Mouse (Mus musculus) natural killer cell, adult 2 months (primary cell): ENCODE results near the gene Trpc4ap.

Source experiments
- DNase-seq, 2 experiments: peaks; one replicate each; pipeline ENCODE4 v3.0.0; 2022; ENCODE audit warnings: low spot score in 2 of 2

Trpc4ap gene

GRCm38 (mm10) chr2:155641540-155642472 is 50.4 kb downstream of the Trpc4ap start:
- no peak for DNase-seq

- DNase-seq: no peak
These were observed 51.5 kb downstream of the Trpc4ap start for GRCm38 (mm10) chr2:155640656-155641055.

GRCm38 (mm10) chr2:155637411-155637810 is 54.8 kb downstream of the Trpc4ap start:
- DNase-seq: no peak

- no peak for DNase-seq
These were observed 55.3 kb downstream of the Trpc4ap start for GRCm38 (mm10) chr2:155636881-155637280.

- DNase-seq: no peak
These were observed 56.2 kb downstream of the Trpc4ap start for GRCm38 (mm10) chr2:155635961-155636360.

- no peak for DNase-seq
These were observed 57.6 kb downstream of the Trpc4ap start for GRCm38 (mm10) chr2:155634562-155634961.

- no peak for DNase-seq
These were observed 58.5 kb downstream of the Trpc4ap start for GRCm38 (mm10) chr2:155633731-155634130.

- DNase-seq: no peak
These were observed 59.1 kb downstream of the Trpc4ap start for GRCm38 (mm10) chr2:155633121-155633520.

- DNase-seq: no peak
These were observed 59.8 kb downstream of the Trpc4ap start for GRCm38 (mm10) chr2:155632138-155632936.

GRCm38 (mm10) chr2:155630590-155631416 is 61.4 kb downstream of the Trpc4ap start:
- DNase-seq: no peak

GRCm38 (mm10) chr2:155630153-155630552 is 62.0 kb downstream of the Trpc4ap start:
- DNase-seq: no peak

GRCm38 (mm10) chr2:155629231-155629661 is 62.9 kb downstream of the Trpc4ap start:
- DNase-seq: no peak

GRCm38 (mm10) chr2:155628519-155628918 is 63.7 kb downstream of the Trpc4ap start:
- no peak for DNase-seq

GRCm38 (mm10) chr2:155628112-155628511 is 64.1 kb downstream of the Trpc4ap start:
- DNase-seq: no peak

- peak; percentile 56 to 71 for DNase-seq
These were observed 65.0 kb downstream of the Trpc4ap start for GRCm38 (mm10) chr2:155627030-155627738.

- DNase-seq: no peak
These were observed 65.9 kb downstream of the Trpc4ap start for GRCm38 (mm10) chr2:155626277-155626676.

- DNase-seq: peak; percentile 41 to 50
These were observed 67.5 kb downstream of the Trpc4ap start for GRCm38 (mm10) chr2:155624730-155625129.

GRCm38 (mm10) chr2:155623996-155624395 is 68.2 kb downstream of the Trpc4ap start:
- no peak for DNase-seq

GRCm38 (mm10) chr2:155622606-155623005 is 69.6 kb downstream of the Trpc4ap start:
- no peak for DNase-seq

GRCm38 (mm10) chr2:155619817-155620216 is 72.4 kb downstream of the Trpc4ap start:
- peak; percentile 73 to 82 for DNase-seq

GRCm38 (mm10) chr2:155616971-155617370 is 75.2 kb downstream of the Trpc4ap start:
- no peak for DNase-seq
